Mouse (Mus musculus) heart, embryonic 13.5 days (tissue): ENCODE data around the gene Lgalsl. TPM values are rescaled to one million over a fixed set of nuclear protein-coding genes. Genes with fewer than 3 reads are reported as not detected.

Source experiments
- ATAC-seq: fragments of 200-750 bp; cut with Nextera tagmentation; 2 replicates; pipeline ENCODE4 v1.8.0; 2017; ENCODE audit warnings: moderate TSS enrichment; ENCODE audit not compliant: insufficient number of reproducible peaks, low FRiP score, low TSS enrichment; ENCODE audit errors: extremely low read depth
- H3K27ac ChIP-seq: fragments of 300-500 bp; sonication (generic); replicated peaks from 2 replicates; pipeline ENCODE4 v1.5.1; 2015; ENCODE audit warnings: moderate library complexity, mild to moderate bottlenecking, inconsistent platforms
- H3K27me3 ChIP-seq: fragments of 300-500 bp; sonication (generic); replicated peaks from 2 replicates; pipeline ENCODE4 v1.6.1; 2015; ENCODE audit warnings: mild to moderate bottlenecking, inconsistent platforms
- H3K36me3 ChIP-seq: fragments of 300-500 bp; sonication (generic); 2 replicates; pipeline ENCODE4 v1.6.1; 2015; ENCODE audit warnings: mild to moderate bottlenecking, inconsistent platforms
- H3K4me1 ChIP-seq: fragments of 300-500 bp; sonication (generic); 2 replicates; pipeline ENCODE4 v1.6.1; 2015; ENCODE audit warnings: inconsistent platforms
- H3K4me2 ChIP-seq: fragments of 300-500 bp; sonication (generic); 2 replicates; pipeline ENCODE4 v1.6.1; 2015; ENCODE audit warnings: inconsistent platforms, mild to moderate bottlenecking, moderate library complexity
- H3K4me3 ChIP-seq: fragments of 300-500 bp; sonication (generic); 2 replicates; pipeline ENCODE4 v1.5.1; 2015; ENCODE audit warnings: moderate library complexity, mild to moderate bottlenecking, inconsistent platforms
- H3K9ac ChIP-seq: fragments of 300-500 bp; sonication (generic); 2 replicates; pipeline ENCODE4 v1.6.1; 2015; ENCODE audit warnings: inconsistent platforms, mild to moderate bottlenecking, moderate library complexity
- H3K9me3 ChIP-seq: fragments of 300-500 bp; sonication (generic); 2 replicates; pipeline ENCODE4 v1.6.1; 2016; ENCODE audit warnings: inconsistent platforms
- WGBS: fragments of 180-500 bp; shearing (Covaris S2); methylation state at CpG from one replicate; pipeline ENCODE4 v1.1.7; 2015; ENCODE audit warnings: mixed read lengths; 5-methylcytosine and 5-hydroxymethylcytosine counted together
- polyA plus RNA-seq: library from polyadenylated mRNA; unstranded; fragments of >200 nt; fragmentation: Nextera tagmentation; extraction: Ambion mirVana; gene quantifications from 2 replicates; pipeline ENCODE4 v1.2.1, GENCODE M21; 2015

Lgalsl gene
- polyA plus RNA-seq, result 35.1 and 37.5 TPM in 2 replicates

GRCm38 (mm10) chr11:20830686-20831505 is at the start of gene Lgalsl:
Gene Lgalsl (minus strand): TSS chr11:20831056.
- H3K36me3 ChIP-seq, result peaks cover 34% of the 10 kb centered on the region
- H3K4me2 ChIP-seq, result peak within 1 kb of the TSS; percentile 89
- peak within 1 kb of the TSS; percentile 97 for H3K9ac ChIP-seq
- WGBS, result under 1% methylated on average over 102 of the region's 102 CpGs
- peak within 1 kb of the TSS; percentile 90 for H3K27ac ChIP-seq
- H3K4me3 ChIP-seq, result peak within 1 kb of the TSS; percentile 95
- ATAC-seq, result peak; percentile 62
- no peaks in the 10 kb centered on the region for H3K9me3 ChIP-seq
- no peaks in the 10 kb centered on the region for H3K27me3 ChIP-seq
- peaks cover 20% of the 10 kb centered on the region for H3K4me1 ChIP-seq

GRCm38 (mm10) chr11:20878644-20879043 is 47.8 kb upstream of the Lgalsl start:
- Histone ChIP-seq H3K4me1 (peaks cover 15% of the 10 kb centered on the region), H3K36me3 (no peaks in the 10 kb centered on the region), H3K27ac (no peak overlapping the region), H3K4me2 (no peak overlapping the region), H3K9ac (no peak overlapping the region), H3K27me3 (no peaks in the 10 kb centered on the region), H3K4me3 (no peak overlapping the region), H3K9me3 (no peaks in the 10 kb centered on the region)
- ATAC-seq, result no peak; the same call in 1 of the 2 replicates
- WGBS, result 71% methylated on average over 5 of the region's 5 CpGs

GRCm38 (mm10) chr11:20877578-20878096 is 46.8 kb upstream of the Lgalsl start:
- Histone ChIP-seq H3K4me1 (peaks cover 23% of the 10 kb centered on the region), H3K27ac (no peak overlapping the region), H3K9ac (no peak overlapping the region), H3K4me3 (no peak overlapping the region), H3K36me3 (no peaks in the 10 kb centered on the region), H3K9me3 (no peaks in the 10 kb centered on the region), H3K4me2 (no peak overlapping the region), H3K27me3 (no peaks in the 10 kb centered on the region)
- no peak for ATAC-seq
- 91% methylated on average over 3 of the region's 3 CpGs for WGBS

GRCm38 (mm10) chr11:20873386-20873785 is 42.5 kb upstream of the Lgalsl start:
- H3K4me3 ChIP-seq, result no peak overlapping the region
- peaks cover 31% of the 10 kb centered on the region for H3K4me1 ChIP-seq
- no peaks in the 10 kb centered on the region for H3K36me3 ChIP-seq
- ATAC-seq, result no peak
- H3K27ac ChIP-seq, result peak overlapping the region; percentile 45; the same call in 1 of the 2 replicates
- no peaks in the 10 kb centered on the region for H3K27me3 ChIP-seq
- no peak overlapping the region for H3K9ac ChIP-seq
- H3K9me3 ChIP-seq, result no peaks in the 10 kb centered on the region
- H3K4me2 ChIP-seq, result no peak overlapping the region
- WGBS, result 69% methylated on average over 5 of the region's 5 CpGs

GRCm38 (mm10) chr11:20872911-20873310 is 42.1 kb upstream of the Lgalsl start:
- no peaks in the 10 kb centered on the region for H3K27me3 ChIP-seq
- no peak overlapping the region for H3K4me3 ChIP-seq
- H3K27ac ChIP-seq, result peak overlapping the region; percentile 45; the same call in 1 of the 2 replicates
- no peaks in the 10 kb centered on the region for H3K36me3 ChIP-seq
- no peak overlapping the region for H3K4me2 ChIP-seq
- WGBS, result 31% methylated on average over 7 of the region's 7 CpGs
- H3K9ac ChIP-seq, result no peak overlapping the region
- peaks cover 29% of the 10 kb centered on the region for H3K4me1 ChIP-seq
- no peaks in the 10 kb centered on the region for H3K9me3 ChIP-seq
- ATAC-seq, result no peak

- Histone ChIP-seq H3K27ac (0 out of 2 replicates have a peak overlapping the region, but pooled peaks have one; percentile 42), H3K9me3 (no peaks in the 10 kb centered on the region), H3K4me3 (no peak overlapping the region), H3K4me1 (peaks cover 29% of the 10 kb centered on the region), H3K36me3 (no peaks in the 10 kb centered on the region), H3K4me2 (no peak overlapping the region), H3K9ac (no peak overlapping the region), H3K27me3 (no peaks in the 10 kb centered on the region)
- 70% methylated on average over 2 of the region's 2 CpGs for WGBS
- no peak for ATAC-seq
Observed at GRCm38 (mm10) chr11:20872444-20872843, 41.6 kb upstream of the Lgalsl start.

GRCm38 (mm10) chr11:20869927-20870326 is 39.1 kb upstream of the Lgalsl start:
- Histone ChIP-seq H3K27ac (no peak overlapping the region), H3K36me3 (no peaks in the 10 kb centered on the region), H3K27me3 (no peaks in the 10 kb centered on the region), H3K9ac (no peak overlapping the region), H3K4me3 (no peak overlapping the region), H3K4me2 (no peak overlapping the region), H3K9me3 (no peaks in the 10 kb centered on the region), H3K4me1 (peaks cover 29% of the 10 kb centered on the region)
- WGBS, result 28% methylated on average over 2 of the region's 2 CpGs
- ATAC-seq, result no peak

- Histone ChIP-seq H3K4me2 (no peak overlapping the region), H3K9me3 (no peaks in the 10 kb centered on the region), H3K4me3 (no peak overlapping the region), H3K27me3 (no peaks in the 10 kb centered on the region), H3K4me1 (peaks cover 10% of the 10 kb centered on the region), H3K27ac (no peak overlapping the region), H3K36me3 (no peaks in the 10 kb centered on the region), H3K9ac (no peak overlapping the region)
- ATAC-seq, result no peak
- 78% methylated on average over 3 of the region's 3 CpGs for WGBS
Observed at GRCm38 (mm10) chr11:20865450-20865849, 34.6 kb upstream of the Lgalsl start.

GRCm38 (mm10) chr11:20864647-20865046 is 33.8 kb upstream of the Lgalsl start:
- Histone ChIP-seq H3K9ac (no peak overlapping the region), H3K4me3 (no peak overlapping the region), H3K4me1 (peaks cover 6% of the 10 kb centered on the region), H3K9me3 (no peaks in the 10 kb centered on the region), H3K4me2 (no peak overlapping the region), H3K36me3 (no peaks in the 10 kb centered on the region), H3K27me3 (no peaks in the 10 kb centered on the region), H3K27ac (no peak overlapping the region)
- ATAC-seq, result no peak
- 64% methylated on average over 6 of the region's 6 CpGs for WGBS

GRCm38 (mm10) chr11:20862101-20862500 is 31.2 kb upstream of the Lgalsl start:
- H3K27me3 ChIP-seq, result no peaks in the 10 kb centered on the region
- no peaks in the 10 kb centered on the region for H3K9me3 ChIP-seq
- 81% methylated on average over 5 of the region's 5 CpGs for WGBS
- H3K4me2 ChIP-seq, result no peak overlapping the region
- peaks cover 17% of the 10 kb centered on the region for H3K4me1 ChIP-seq
- H3K4me3 ChIP-seq, result no peak overlapping the region
- no peak for ATAC-seq
- no peak overlapping the region for H3K9ac ChIP-seq
- H3K27ac ChIP-seq, result no peak overlapping the region
- no peaks in the 10 kb centered on the region for H3K36me3 ChIP-seq

GRCm38 (mm10) chr11:20860351-20860750 is 29.5 kb upstream of the Lgalsl start:
- Histone ChIP-seq H3K36me3 (no peaks in the 10 kb centered on the region), H3K4me3 (no peak overlapping the region), H3K4me1 (peaks cover 27% of the 10 kb centered on the region), H3K27me3 (no peaks in the 10 kb centered on the region), H3K27ac (no peak overlapping the region), H3K9ac (no peak overlapping the region), H3K9me3 (no peaks in the 10 kb centered on the region), H3K4me2 (no peak overlapping the region)
- no peak for ATAC-seq
- 76% methylated on average over 3 of the region's 3 CpGs for WGBS
